In the genomic region with DNA sequence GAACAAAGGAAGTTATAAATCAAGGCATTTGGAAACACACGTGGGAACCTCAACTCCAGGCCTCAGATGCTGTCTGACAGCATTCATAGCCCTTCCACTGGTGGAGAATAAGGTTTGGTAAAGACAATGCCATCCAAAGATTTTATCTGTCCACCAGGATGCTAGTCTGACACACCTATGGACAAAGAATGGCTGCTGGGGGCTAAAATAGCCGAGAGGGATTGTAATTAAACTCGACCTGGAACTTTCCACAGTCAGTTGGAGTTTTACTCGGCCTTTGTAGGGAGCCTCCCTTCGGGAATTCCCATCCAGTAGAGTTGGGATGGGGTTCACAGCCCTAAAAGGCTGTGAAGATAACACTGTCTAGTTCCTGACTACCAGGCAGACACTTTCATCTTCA, we compare ENCODE assay signal across 34 mouse cellular contexts. TPM values are rescaled to one million over a fixed set of nuclear protein-coding genes. Genes with fewer than 3 reads are reported as not detected.
DNase-seq lines count a peak whose midpoint lies in the region; ATAC-seq and TF ChIP-seq lines count a peak whose summit lies in the region.
"Had no signal": no experiment of that assay in that cellular context is flagged by ENCODE, and none has a peak within 500 bp of the region (broad histone marks: within the 10 kb centered on the region; RNA-seq: fewer than 3 reads in every experiment).

No protein-coding gene starts in this region.

- H3K4me2 ChIP-seq in kidney, postnatal 0 days (ENCODE audit: low read length): no peak overlapping the region
- H3K4me2 ChIP-seq: forebrain, embryonic 13.5 days; heart, embryonic 12.5 days; heart, embryonic 15.5 days; hindbrain, embryonic 14.5 days had no signal

- H3K27me3 ChIP-seq in kidney, postnatal 0 days (ENCODE audit: insufficient read depth, low read length): no peaks in the 10 kb centered on the region
- H3K27me3 ChIP-seq in testis, adult 2 months (ENCODE audit: control insufficient read depth, insufficient read depth, low read length): no peaks in the 10 kb centered on the region
- H3K27me3 ChIP-seq: CH12.LX; forebrain, embryonic 13.5 days; heart, embryonic 12.5 days; heart, embryonic 15.5 days; Patski had no signal

- no peak for TF ChIP-seq CTCF in gastrocnemius, adult 2 months (IDR thresholded peaks at IDR 0.05)
- TF ChIP-seq CTCF in kidney, postnatal 0 days (IDR thresholded peaks at IDR 0.05; ENCODE audit: low read depth): no peak
- TF ChIP-seq CTCF in testis, adult 2 months (IDR thresholded peaks at IDR 0.05; ENCODE audit: control insufficient read depth, insufficient read depth, insufficient replicate concordance, low read depth, low read length): no peak

- no peak overlapping the region for H3K4me3 ChIP-seq in gastrocnemius, adult 2 months
- H3K4me3 ChIP-seq in kidney, postnatal 0 days (replicated peaks; ENCODE audit: low read depth, low read length): no peak overlapping the region
- H3K4me3 ChIP-seq in testis, adult 2 months (ENCODE audit: control insufficient read depth, low read depth, low read length): no peak overlapping the region
- H3K4me3 ChIP-seq: forebrain, embryonic 10.5 days; forebrain, embryonic 13.5 days; heart, embryonic 12.5 days; heart, embryonic 15.5 days had no signal

- no peaks in the 10 kb centered on the region for H3K9me3 ChIP-seq in kidney, postnatal 0 days (replicated peaks; ENCODE audit: low read length)
- H3K9me3 ChIP-seq: forebrain, embryonic 13.5 days; G1E; heart, embryonic 15.5 days had no signal

- no peak for DNase-seq in gastrocnemius, adult 2 months
- DNase-seq in gastrocnemius, postnatal 4 days (ENCODE audit: low spot score in 2 of 2): no peak
- peak; percentile 58 for DNase-seq in kidney, adult 11 months
- no peak for DNase-seq in kidney, postnatal 4 days
- peak; percentile 31 for DNase-seq in kidney, postnatal 0 days (ENCODE audit: low spot score)
- no peak for DNase-seq in kidney, adult 18-20 months
- no peak for DNase-seq in testis, postnatal 14 days (ENCODE audit: low spot score)
- DNase-seq: adrenal gland, postnatal 25 days; B cell, adult 2 months; cerebellum, adult 18-20 months; cerebellum, adult 9-10 months; cerebellum, postnatal 14 days; gastrocnemius, postnatal 14 days; heart, postnatal 10 days; heart, postnatal 36 days had no signal

- H3K27ac ChIP-seq in gastrocnemius, adult 2 months: peak overlapping the region; percentile 65
- peak overlapping the region; percentile 20; the same call in 1 of the 2 replicates for H3K27ac ChIP-seq in kidney, postnatal 0 days
- peak overlapping the region; percentile 46 for H3K27ac ChIP-seq in testis, adult 2 months (ENCODE audit: control insufficient read depth, insufficient read depth, low read depth, low read length)
- H3K27ac ChIP-seq: forebrain, embryonic 10.5 days; forebrain, embryonic 13.5 days; heart, embryonic 15.5 days; hindbrain, embryonic 14.5 days; hindbrain, postnatal 0 days had no signal

- no peak for ATAC-seq in kidney, postnatal 0 days (replicated peaks; ENCODE audit: low FRiP score, low read depth)
- ATAC-seq: forebrain, embryonic 13.5 days; forebrain, embryonic 16.5 days; hindbrain, postnatal 0 days; inflammation-experienced regulatory T-cells, adult 6 months; Patski had no signal

- H3K9ac ChIP-seq in kidney, postnatal 0 days (ENCODE audit: low read depth, low read length): no peak overlapping the region
- H3K9ac ChIP-seq: forebrain, embryonic 13.5 days; heart, embryonic 12.5 days; heart, embryonic 15.5 days; hindbrain, embryonic 14.5 days had no signal

- no peak for TF ChIP-seq POLR2A in testis, adult 2 months (IDR thresholded peaks at IDR 0.05; ENCODE audit: control insufficient read depth, low read depth, low read length)

- intact Hi-C loops in gastrocnemius, adult 2 months (cut with DNase I): no loop called here

- 57% methylated on average over 5 of the region's 5 CpGs for WGBS in kidney, postnatal 0 days

- H3K36me3 ChIP-seq in kidney, postnatal 0 days (ENCODE audit: insufficient read depth, low read length): peaks cover 35% of the 10 kb centered on the region
- H3K36me3 ChIP-seq in testis, adult 2 months (ENCODE audit: control insufficient read depth, insufficient read depth, low read length): no peaks in the 10 kb centered on the region
- H3K36me3 ChIP-seq: forebrain, embryonic 10.5 days had no signal

- no peaks in the 10 kb centered on the region for H3K4me1 ChIP-seq in kidney, postnatal 0 days (replicated peaks; ENCODE audit: insufficient read depth, low read length)
- H3K4me1 ChIP-seq in testis, adult 2 months (ENCODE audit: control insufficient read depth, insufficient read depth, low read length): no peaks in the 10 kb centered on the region
- H3K4me1 ChIP-seq: forebrain, embryonic 13.5 days; heart, embryonic 15.5 days had no signal

RNA-seq across cellular contexts. Expression of a gene that starts 21.5 kb away (rescaled TPM):
- total RNA-seq in gastrocnemius, adult 2 months (2021): 1 to 10 TPM; 6.2 to 7.9 TPM
- total RNA-seq in gastrocnemius, postnatal 4 days (2021): 10 to 100 TPM; 26.3 to 27.4 TPM
- polyA plus RNA-seq in kidney, postnatal 0 days (2015; fragmentation: Nextera tagmentation; extraction: Ambion mirVana): 44.6 and 46.1 TPM in 2 replicates
- 6.4 and 7.2 TPM in 2 replicates for polyA plus RNA-seq in testis, adult 2 months (2012; rRNA removed)

RNA-seq across cellular contexts. Expression of a gene that starts 35.9 kb away (rescaled TPM):
- under 1 TPM in 1 of 2 experiments, not detected in 1; 0.45 TPM for total RNA-seq in gastrocnemius, adult 2 months (2021)
- not detected for total RNA-seq in gastrocnemius, postnatal 4 days (2021)
- polyA plus RNA-seq in kidney, postnatal 0 days (2015; fragmentation: Nextera tagmentation; extraction: Ambion mirVana): 0.33 TPM in 1 of 2 replicates, not detected in the other
- not detected in 2 replicates for polyA plus RNA-seq in testis, adult 2 months (2012; rRNA removed)
- total RNA-seq: adrenal gland, adult 18-20 months; adrenal gland, postnatal 25 days; CH12.LX; gastrocnemius, adult 18-20 months; gastrocnemius, postnatal 14 days; heart, adult 8-10 months; heart, postnatal 10 days; hindbrain, postnatal 0 days had no signal
- polyA plus RNA-seq: embryonic facial prominence, embryonic 11.5 days; embryonic facial prominence, embryonic 14.5 days; forebrain, embryonic 10.5 days; forebrain, embryonic 13.5 days; forebrain, embryonic 16.5 days; G1E; gonadal fat pad, adult 2 months; heart, embryonic 12.5 days; heart, embryonic 15.5 days; hindbrain, embryonic 11.5 days; hindbrain, embryonic 14.5 days; hindbrain, postnatal 0 days had no signal

RNA-seq across cellular contexts. Expression of a gene that starts 54.9 kb away (rescaled TPM):
- total RNA-seq in gastrocnemius, adult 2 months (2021): 10 to 100 TPM in 1 of 2 experiments, 1 to 10 TPM in 1; 6.8 to 11.4 TPM
- 10 to 100 TPM; 26.1 to 31.4 TPM for total RNA-seq in gastrocnemius, postnatal 4 days (2021)
- polyA plus RNA-seq in kidney, postnatal 0 days (2015; fragmentation: Nextera tagmentation; extraction: Ambion mirVana): 60.7 and 61.9 TPM in 2 replicates
- 4.4 and 4.7 TPM in 2 replicates for polyA plus RNA-seq in testis, adult 2 months (2012; rRNA removed)

RNA-seq across cellular contexts. Expression of a gene that starts 57.6 kb away (rescaled TPM):
- 10 to 100 TPM; 12.6 to 15.1 TPM for total RNA-seq in gastrocnemius, adult 2 months (2021)
- total RNA-seq in gastrocnemius, postnatal 4 days (2021): 10 to 100 TPM; 61.8 to 63.4 TPM
- 33.5 and 37.1 TPM in 2 replicates for polyA plus RNA-seq in kidney, postnatal 0 days (2015; fragmentation: Nextera tagmentation; extraction: Ambion mirVana)
- polyA plus RNA-seq in testis, adult 2 months (2012; rRNA removed): 6.7 and 7.9 TPM in 2 replicates

Comparison
In these comparisons a context has a peak if more than half of its experiments do, and no peak if none do; other contexts are left out.
1. DNase-seq: peak in kidney, adult 11 months (single experiment) and kidney, postnatal 0 days (single experiment); none in gastrocnemius, adult 2 months (single experiment), gastrocnemius, postnatal 4 days (0 of 2), kidney, postnatal 4 days (0 of 2), kidney, adult 18-20 months (single experiment) and testis, postnatal 14 days (single experiment).
2. Peak in every context shown above with its lines, with median percentiles within 50 percentile points of each other: H3K27ac ChIP-seq.